Mouse (Mus musculus) lung, adult 2 months (tissue): ENCODE results near the gene Gimap4.

Source experiments
- CTCF ChIP-seq: fragments of 200-500 bp; IDR thresholded peaks from 2 replicates; pipeline ENCODE4 v1.5.1; 2011; ENCODE audit warnings: mild to moderate bottlenecking, low read length, control low read depth; ENCODE audit not compliant: insufficient read depth
- POLR2A ChIP-seq: fragments of 200-500 bp; IDR thresholded peaks from 2 replicates; pipeline ENCODE4 v1.6.1; 2011; ENCODE audit warnings: low read depth, mild to moderate bottlenecking, control low read depth, low read length, borderline replicate concordance; ENCODE audit errors: extremely low read depth

- no peak for TF ChIP-seq POLR2A
- TF ChIP-seq CTCF = no peak
These were observed 36.7 kb upstream of the Gimap4 start for GRCm38 (mm10) chr6:48647611-48648010.
